Mouse (Mus musculus): Measurements from ENCODE around the gene 1810010D01Rik. TPM values are rescaled to one million over a fixed set of nuclear protein-coding genes. Genes with fewer than 3 reads are reported as not detected.

Gene 1810010D01Rik
- total and polyA plus RNA-seq, 3 experiments: not detected

- TF ChIP-seq MAFK (IDR thresholded peaks at IDR 0.05; ENCODE audit: insufficient replicate concordance, low read length): no peak
- no peak for TF ChIP-seq ETS1 (conservative IDR thresholded peaks at IDR 0.05; ENCODE audit: low read depth, low read length)
- TF ChIP-seq USF1 (IDR thresholded peaks at IDR 0.05; ENCODE audit: low read depth, low read length): no peak
- TF ChIP-seq BHLHE40 (IDR thresholded peaks at IDR 0.05; ENCODE audit: low read depth, low read length): no peak
- no peak for TF ChIP-seq NRF1 (IDR thresholded peaks at IDR 0.05; ENCODE audit: low read depth, low read length)
- no peak for TF ChIP-seq E2F4 (IDR thresholded peaks at IDR 0.05; ENCODE audit: insufficient replicate concordance, low read depth, low read length)
- TF ChIP-seq POLR2A (IDR thresholded peaks at IDR 0.05; ENCODE audit: low read depth, low read length): no peak
- no peak for TF ChIP-seq PAX5 (IDR thresholded peaks at IDR 0.05; ENCODE audit: low read length)
- no peak for TF ChIP-seq CTCF (conservative IDR thresholded peaks at IDR 0.05 in 1 of 2, IDR thresholded peaks at IDR 0.05 in 1 of 2; ENCODE audit: low read depth in 2 of 2, low read length in 2 of 2)
- TF ChIP-seq NELFE (IDR thresholded peaks at IDR 0.05; ENCODE audit: low read depth, low read length): no peak
- no peak for TF ChIP-seq SIN3A (IDR thresholded peaks at IDR 0.05; ENCODE audit: low read length)
- TF ChIP-seq GABPA (IDR thresholded peaks at IDR 0.05; ENCODE audit: insufficient replicate concordance, low read depth, low read length): no peak
- no peak for TF ChIP-seq IRF4 (IDR thresholded peaks at IDR 0.05; ENCODE audit: low read depth, low read length)
- TF ChIP-seq KAT2A (IDR thresholded peaks at IDR 0.05; ENCODE audit: insufficient replicate concordance, low read length): no peak
- no peak for TF ChIP-seq MYC (IDR thresholded peaks at IDR 0.05; ENCODE audit: low read depth, low read length)
- TF ChIP-seq HCFC1 (IDR thresholded peaks at IDR 0.05; ENCODE audit: low read depth, low read length): no peak
- no peak for TF ChIP-seq ZMIZ1 (IDR thresholded peaks at IDR 0.05; ENCODE audit: low read depth, low read length)
- no peak for TF ChIP-seq CHD1 (IDR thresholded peaks at IDR 0.05; ENCODE audit: low read depth, low read length)
- peaks cover 28 to 74% of the 10 kb centered on the region in 2 experiments for H3K36me3 ChIP-seq (replicated peaks in 1 of 2; ENCODE audit: control insufficient read depth in 1 of 2, insufficient read depth in 1 of 2, low read length in 1 of 2)
- in situ Hi-C loops (cut with MboI; ENCODE audit: low pct_ligation_motif_present, low pct_unique_long_range_greater_than_20kb, low sequenced_read_pairs) (no loop called here), dilution Hi-C loops (cut with MboI; ENCODE audit: extremely low pct_ligation_motif_present, extremely low pct_unique_long_range_greater_than_20kb, low sequenced_read_pairs) (no loop called here)
- H3K9me3 ChIP-seq (replicated peaks; ENCODE audit: low read length): no peaks in the 10 kb centered on the region
- DNase-seq (ENCODE audit: extremely low read depth): no peak
- no peak overlapping the region for H3K9ac ChIP-seq (ENCODE audit: insufficient read depth, low read depth)
- H3K79me2 ChIP-seq (replicated peaks; ENCODE audit: control insufficient read depth, extremely low read depth, insufficient read depth, poor library complexity, severe bottlenecking): no peaks in the 10 kb centered on the region
- no peak overlapping the region for H3K27ac ChIP-seq (ENCODE audit: insufficient read depth, low read depth)
- no peaks in the 10 kb centered on the region for H3K4me1 ChIP-seq (ENCODE audit: control insufficient read depth in 1 of 2, insufficient read depth in 2 of 2)
- no peak overlapping the region for H3K4me2 ChIP-seq (ENCODE audit: insufficient read depth, low read depth, poor library complexity, severe bottlenecking)
- H3K27me3 ChIP-seq (replicated peaks): no peaks in the 10 kb centered on the region
- H3K4me3 ChIP-seq (replicated peaks in 1 of 3; ENCODE audit: low read depth in 2 of 3, low read length in 2 of 3, poor library complexity in 1 of 3): no peak overlapping the region
Measured at GRCm38 (mm10) chr7:145253986-145254630, 46.2 kb upstream of the 1810010D01Rik start.

DNA sequence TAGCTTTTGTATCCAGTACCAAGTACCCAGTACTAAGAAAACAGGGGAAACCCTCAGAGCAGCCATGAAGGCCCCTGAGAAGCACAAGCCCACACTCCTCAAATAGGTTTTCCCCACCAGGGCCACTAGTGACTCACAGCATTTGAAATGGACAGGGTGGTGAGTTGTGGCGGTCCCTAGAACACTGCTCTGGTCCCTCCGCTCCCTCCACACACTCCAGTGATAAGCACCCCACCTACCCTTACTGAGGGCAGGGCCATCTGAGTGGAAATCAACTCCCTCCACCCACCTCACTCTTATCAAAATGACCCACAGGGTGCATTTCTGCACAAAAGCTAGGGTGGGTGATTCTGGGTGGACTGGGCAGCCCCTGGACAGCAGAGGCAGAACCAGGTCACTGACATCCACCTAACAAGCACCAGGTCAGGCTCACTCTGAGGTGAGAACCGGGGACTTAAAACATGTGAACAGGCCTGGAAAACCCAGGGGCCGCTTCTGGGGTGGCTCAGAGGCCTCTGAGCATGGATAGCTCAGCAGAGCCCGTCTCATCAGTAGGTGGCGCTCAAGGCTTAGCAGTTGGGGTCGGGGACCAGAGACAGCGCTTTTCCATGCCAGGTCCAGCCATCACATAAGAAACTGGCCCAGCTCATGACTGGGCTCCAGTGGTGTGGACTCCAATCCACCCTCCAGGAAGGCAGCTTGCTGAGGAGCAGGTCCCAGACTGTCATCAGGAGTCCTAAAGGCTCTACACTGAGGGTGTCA is 45.0 kb upstream of the 1810010D01Rik start:
- no peak overlapping the region for H3K9ac ChIP-seq (ENCODE audit: insufficient read depth, low read depth)
- in situ Hi-C loops (cut with MboI; ENCODE audit: low pct_ligation_motif_present, low pct_unique_long_range_greater_than_20kb, low sequenced_read_pairs) (no loop called here), dilution Hi-C loops (cut with MboI; ENCODE audit: extremely low pct_ligation_motif_present, extremely low pct_unique_long_range_greater_than_20kb, low sequenced_read_pairs) (no loop called here)
- DNase-seq (ENCODE audit: extremely low read depth): peak; percentile 63
- peaks cover 24 to 62% of the 10 kb centered on the region in 2 experiments for H3K36me3 ChIP-seq (replicated peaks in 1 of 2; ENCODE audit: control insufficient read depth in 1 of 2, insufficient read depth in 1 of 2, low read length in 1 of 2)
- no peak overlapping the region for H3K4me3 ChIP-seq (replicated peaks in 1 of 3; ENCODE audit: low read depth in 2 of 3, low read length in 2 of 3, poor library complexity in 1 of 3)
- H3K79me2 ChIP-seq (replicated peaks; ENCODE audit: control insufficient read depth, extremely low read depth, insufficient read depth, poor library complexity, severe bottlenecking): no peaks in the 10 kb centered on the region
- H3K27me3 ChIP-seq (replicated peaks): no peaks in the 10 kb centered on the region
- TF ChIP-seq RCOR1 (conservative IDR thresholded peaks at IDR 0.05; ENCODE audit: low read depth, low read length): no peak
- TF ChIP-seq JUN (IDR thresholded peaks at IDR 0.05; ENCODE audit: insufficient read depth, low read depth, low read length): no peak
- peak; percentile 17; the same call in 1 of the 2 replicates for TF ChIP-seq MEF2A (IDR thresholded peaks at IDR 0.05; ENCODE audit: borderline replicate concordance, low read depth, low read length)
- peak; percentile 92 for TF ChIP-seq RAD21 (IDR thresholded peaks at IDR 0.05; ENCODE audit: low read depth, low read length)
- TF ChIP-seq CTCF (conservative IDR thresholded peaks at IDR 0.05 in 1 of 2, IDR thresholded peaks at IDR 0.05 in 1 of 2; ENCODE audit: low read depth in 2 of 2, low read length in 2 of 2): peak; percentile 46 to 84; a peak in 3 of 4 replicates
- no peak for TF ChIP-seq MAZ (IDR thresholded peaks at IDR 0.05; ENCODE audit: low read depth, low read length)
- peak; percentile 88 for TF ChIP-seq SMC3 (IDR thresholded peaks at IDR 0.05; ENCODE audit: low read depth, low read length)
- H3K9me3 ChIP-seq (replicated peaks; ENCODE audit: low read length): no peaks in the 10 kb centered on the region
- no peak overlapping the region for H3K27ac ChIP-seq (ENCODE audit: insufficient read depth, low read depth)
- H3K4me2 ChIP-seq (ENCODE audit: insufficient read depth, low read depth, poor library complexity, severe bottlenecking): no peak overlapping the region
- H3K4me1 ChIP-seq (ENCODE audit: control insufficient read depth in 1 of 2, insufficient read depth in 2 of 2): no peaks in the 10 kb centered on the region

All from CH12.LX (cell line).